ENCODE assay signal across 20 mouse cellular contexts in genomic region chr3:60765079-60765478, GRCm38 (mm10).
"Had no signal": no experiment of that assay in that cellular context is flagged by ENCODE, and none has a peak within 500 bp of the region (broad histone marks: within the 10 kb centered on the region; RNA-seq: fewer than 3 reads in every experiment).

No protein-coding gene starts in this region.

- H3K9me3 ChIP-seq: limb, embryonic 12.5 days; limb, embryonic 15.5 days; liver, embryonic 13.5 days; midbrain, embryonic 12.5 days; midbrain, embryonic 15.5 days; neural tube, embryonic 12.5 days; neural tube, embryonic 15.5 days had no signal

- H3K4me3 ChIP-seq: limb, embryonic 12.5 days; limb, embryonic 15.5 days; liver, embryonic 13.5 days; midbrain, embryonic 12.5 days; midbrain, embryonic 15.5 days; neural tube, embryonic 12.5 days; neural tube, embryonic 15.5 days had no signal

- H3K27me3 ChIP-seq: limb, embryonic 12.5 days; limb, embryonic 15.5 days; liver, embryonic 13.5 days; midbrain, embryonic 12.5 days; midbrain, embryonic 15.5 days; neural tube, embryonic 12.5 days; neural tube, embryonic 15.5 days had no signal

- H3K4me1 ChIP-seq: limb, embryonic 12.5 days; limb, embryonic 15.5 days; midbrain, embryonic 12.5 days; midbrain, embryonic 15.5 days; neural tube, embryonic 12.5 days; neural tube, embryonic 15.5 days had no signal

- ATAC-seq: midbrain, embryonic 15.5 days had no signal

- H3K9ac ChIP-seq: limb, embryonic 12.5 days; limb, embryonic 15.5 days; liver, embryonic 13.5 days; midbrain, embryonic 12.5 days; midbrain, embryonic 15.5 days; neural tube, embryonic 12.5 days; neural tube, embryonic 15.5 days had no signal

- DNase-seq: kidney, adult 11 months; kidney, adult 8-10 months; kidney, postnatal 25 days; left cerebral cortex, postnatal 4 days; liver, embryonic 13.5 days; lung, adult 18-20 months; right cerebral cortex, adult 18-20 months; right cerebral cortex, postnatal 14 days; right cerebral cortex, postnatal 4 days; spleen, adult 18-20 months; thymus, adult 2 months; thymus, postnatal 14 days; thymus, postnatal 4 days had no signal

- H3K27ac ChIP-seq: limb, embryonic 12.5 days; limb, embryonic 15.5 days; liver, embryonic 13.5 days; macrophage; midbrain, embryonic 12.5 days; midbrain, embryonic 15.5 days; neural tube, embryonic 12.5 days; neural tube, embryonic 15.5 days had no signal

- H3K4me2 ChIP-seq: limb, embryonic 12.5 days; limb, embryonic 15.5 days; liver, embryonic 13.5 days; midbrain, embryonic 12.5 days; midbrain, embryonic 15.5 days; neural tube, embryonic 12.5 days; neural tube, embryonic 15.5 days had no signal

- H3K36me3 ChIP-seq: limb, embryonic 12.5 days; limb, embryonic 15.5 days; liver, embryonic 13.5 days; midbrain, embryonic 12.5 days; midbrain, embryonic 15.5 days; neural tube, embryonic 12.5 days; neural tube, embryonic 15.5 days had no signal
